Mouse (Mus musculus): ENCODE data around the gene Zfp423. TPM values are rescaled to one million over a fixed set of nuclear protein-coding genes. Genes with fewer than 3 reads are reported as not detected.

Gene Zfp423
- polyA plus RNA-seq, 1 experiment from 2014 or later, result 2.1 TPM

- DNase-seq (ENCODE audit: low spot score), result peak; percentile 47
- Histone ChIP-seq H3K4me3 (ENCODE audit: low read depth, low read length) (no peak overlapping the region), H3K27ac (ENCODE audit: low read length) (no peak overlapping the region), H3K9me3 (ENCODE audit: low read length) (no peaks in the 10 kb centered on the region), H3K4me2 (replicated peaks; ENCODE audit: low read depth, low read length) (no peak overlapping the region), H3K36me3 (ENCODE audit: insufficient read depth, low read length) (no peaks in the 10 kb centered on the region), H3K9ac (replicated peaks; ENCODE audit: low read depth) (no peak overlapping the region), H3K27me3 (replicated peaks; ENCODE audit: insufficient read depth, low read length) (no peaks in the 10 kb centered on the region), H3K4me1 (ENCODE audit: insufficient read depth, low read depth, low read length) (no peaks in the 10 kb centered on the region)
- TF ChIP-seq CTCF (IDR thresholded peaks at IDR 0.05) (no peak), EP300 (IDR thresholded peaks at IDR 0.05) (no peak)
- WGBS, result 5% methylated on average over 2 of the region's 2 CpGs
- peak; percentile 77 for ATAC-seq
Measured at GRCm38 (mm10) chr8:87928857-87929256, 30.5 kb downstream of the Zfp423 start.

- DNase-seq (ENCODE audit: low spot score), result no peak
- Histone ChIP-seq H3K4me1 (ENCODE audit: insufficient read depth, low read depth, low read length) (no peaks in the 10 kb centered on the region), H3K36me3 (ENCODE audit: insufficient read depth, low read length) (no peaks in the 10 kb centered on the region), H3K4me2 (replicated peaks; ENCODE audit: low read depth, low read length) (no peak overlapping the region), H3K27me3 (replicated peaks; ENCODE audit: insufficient read depth, low read length) (no peaks in the 10 kb centered on the region), H3K9ac (replicated peaks; ENCODE audit: low read depth) (no peak overlapping the region), H3K9me3 (ENCODE audit: low read length) (no peaks in the 10 kb centered on the region), H3K27ac (ENCODE audit: low read length) (no peak overlapping the region), H3K4me3 (ENCODE audit: low read depth, low read length) (no peak overlapping the region)
- WGBS, result 63% methylated on average over 10 of the region's 10 CpGs
- ATAC-seq, result no peak
- TF ChIP-seq CTCF (IDR thresholded peaks at IDR 0.05) (no peak), EP300 (IDR thresholded peaks at IDR 0.05) (no peak)
Measured at GRCm38 (mm10) chr8:87927034-87927830, 32.2 kb downstream of the Zfp423 start.

- WGBS, result 51% methylated on average over 7 of the region's 7 CpGs
- Histone ChIP-seq H3K9me3 (ENCODE audit: low read length) (no peaks in the 10 kb centered on the region), H3K9ac (replicated peaks; ENCODE audit: low read depth) (no peak overlapping the region), H3K4me3 (ENCODE audit: low read depth, low read length) (no peak overlapping the region), H3K36me3 (ENCODE audit: insufficient read depth, low read length) (no peaks in the 10 kb centered on the region), H3K27ac (ENCODE audit: low read length) (no peak overlapping the region), H3K4me2 (replicated peaks; ENCODE audit: low read depth, low read length) (no peak overlapping the region), H3K4me1 (ENCODE audit: insufficient read depth, low read depth, low read length) (no peaks in the 10 kb centered on the region), H3K27me3 (replicated peaks; ENCODE audit: insufficient read depth, low read length) (no peaks in the 10 kb centered on the region)
- DNase-seq (ENCODE audit: low spot score) (no peak), ATAC-seq (no peak)
- TF ChIP-seq EP300 (IDR thresholded peaks at IDR 0.05), result no peak
- TF ChIP-seq CTCF (IDR thresholded peaks at IDR 0.05), result no peak
Measured at GRCm38 (mm10) chr8:87926098-87926890, 33.1 kb downstream of the Zfp423 start.

GRCm38 (mm10) chr8:87922936-87923335 is 36.5 kb downstream of the Zfp423 start:
- Histone ChIP-seq H3K9me3 (ENCODE audit: low read length) (no peaks in the 10 kb centered on the region), H3K9ac (replicated peaks; ENCODE audit: low read depth) (no peak overlapping the region), H3K4me2 (replicated peaks; ENCODE audit: low read depth, low read length) (no peak overlapping the region), H3K36me3 (ENCODE audit: insufficient read depth, low read length) (no peaks in the 10 kb centered on the region), H3K27ac (ENCODE audit: low read length) (no peak overlapping the region), H3K27me3 (replicated peaks; ENCODE audit: insufficient read depth, low read length) (no peaks in the 10 kb centered on the region), H3K4me3 (ENCODE audit: low read depth, low read length) (no peak overlapping the region), H3K4me1 (ENCODE audit: insufficient read depth, low read depth, low read length) (no peaks in the 10 kb centered on the region)
- WGBS, result 71% methylated on average over 6 of the region's 6 CpGs
- ATAC-seq, result no peak
- TF ChIP-seq EP300 (IDR thresholded peaks at IDR 0.05) (no peak), CTCF (IDR thresholded peaks at IDR 0.05) (no peak)
- DNase-seq (ENCODE audit: low spot score), result no peak

GRCm38 (mm10) chr8:87922446-87922845 is 36.9 kb downstream of the Zfp423 start:
- WGBS, result 56% methylated on average over 6 of the region's 6 CpGs
- ATAC-seq, result no peak
- no peaks in the 10 kb centered on the region for H3K4me1 ChIP-seq (ENCODE audit: insufficient read depth, low read depth, low read length)

GRCm38 (mm10) chr8:87918004-87918403 is 41.4 kb downstream of the Zfp423 start:
- no peak overlapping the region for H3K9ac ChIP-seq (replicated peaks; ENCODE audit: low read depth)
- no peak overlapping the region for H3K4me2 ChIP-seq (replicated peaks; ENCODE audit: low read depth, low read length)
- H3K36me3 ChIP-seq (ENCODE audit: insufficient read depth, low read length), result no peaks in the 10 kb centered on the region
- no peaks in the 10 kb centered on the region for H3K9me3 ChIP-seq (ENCODE audit: low read length)
- H3K27me3 ChIP-seq (replicated peaks; ENCODE audit: insufficient read depth, low read length), result no peaks in the 10 kb centered on the region
- H3K4me1 ChIP-seq (ENCODE audit: insufficient read depth, low read depth, low read length), result peaks cover 5% of the 10 kb centered on the region; the same call in 1 of the 2 replicates
- DNase-seq (ENCODE audit: low spot score), result no peak
- no peak overlapping the region for H3K4me3 ChIP-seq (ENCODE audit: low read depth, low read length)
- WGBS, result 52% methylated on average over 5 of the region's 5 CpGs
- no peak for TF ChIP-seq CTCF (IDR thresholded peaks at IDR 0.05)
- TF ChIP-seq EP300 (IDR thresholded peaks at IDR 0.05), result no peak
- no peak for ATAC-seq
- H3K27ac ChIP-seq (ENCODE audit: low read length), result no peak overlapping the region

More at GRCm38 (mm10) chr8:87922446-87922845, 36.9 kb downstream of the Zfp423 start:
- no peak for TF ChIP-seq EP300 (IDR thresholded peaks at IDR 0.05)
- TF ChIP-seq CTCF (IDR thresholded peaks at IDR 0.05), result no peak
- no peaks in the 10 kb centered on the region for H3K9me3 ChIP-seq (ENCODE audit: low read length)
- H3K27ac ChIP-seq (ENCODE audit: low read length), result no peak overlapping the region
- no peak overlapping the region for H3K9ac ChIP-seq (replicated peaks; ENCODE audit: low read depth)
- H3K4me3 ChIP-seq (ENCODE audit: low read depth, low read length), result no peak overlapping the region
- no peak for DNase-seq (ENCODE audit: low spot score)
- no peaks in the 10 kb centered on the region for H3K36me3 ChIP-seq (ENCODE audit: insufficient read depth, low read length)
- H3K4me2 ChIP-seq (replicated peaks; ENCODE audit: low read depth, low read length), result no peak overlapping the region
- H3K27me3 ChIP-seq (replicated peaks; ENCODE audit: insufficient read depth, low read length), result no peaks in the 10 kb centered on the region

All from lung, postnatal 0 days (tissue).